Mouse (Mus musculus): ENCODE results near the gene Sgms2. TPM values are rescaled to one million over a fixed set of nuclear protein-coding genes. Genes with fewer than 3 reads are reported as not detected.

Gene Sgms2
- polyA plus RNA-seq, 1 experiment = 4.2 TPM

DNA sequence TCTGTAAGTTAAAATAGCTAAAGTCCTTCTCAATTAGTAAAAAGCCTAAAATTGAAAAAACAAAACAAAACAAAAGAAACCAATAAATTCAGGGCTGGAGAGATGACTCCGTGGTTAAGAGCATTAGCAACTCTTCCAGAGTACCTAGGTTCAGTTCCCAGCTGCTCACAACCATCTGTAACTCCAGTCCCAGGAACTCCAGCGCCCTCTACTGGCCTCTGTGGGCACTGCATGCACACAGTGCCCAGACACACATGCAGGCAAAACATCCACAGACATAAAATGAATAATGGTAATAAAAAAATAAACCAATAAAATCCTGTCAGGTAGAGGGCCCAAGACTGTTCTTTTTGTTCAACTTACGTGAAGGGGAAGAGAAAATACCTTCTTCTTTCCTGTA, 10.6 kb downstream of the Sgms2 start:
- H3K36me3 ChIP-seq (ENCODE audit: control insufficient read depth, insufficient read depth) = no peaks in the 10 kb centered on the region
- H3ac ChIP-seq (ENCODE audit: control insufficient read depth, insufficient read length) = no peak overlapping the region
- H3K79me2 ChIP-seq (ENCODE audit: control insufficient read depth, insufficient read depth) = peaks cover 4% of the 10 kb centered on the region
- no peak overlapping the region for H3K4me3 ChIP-seq
- H3K27me3 ChIP-seq (ENCODE audit: control insufficient read depth, insufficient read depth, insufficient read length) = no peaks in the 10 kb centered on the region
- no peak overlapping the region for H3K4me2 ChIP-seq (ENCODE audit: low read depth)
- no peak for TF ChIP-seq MYOD1 (IDR thresholded peaks at IDR 0.05; ENCODE audit: control insufficient read depth in 1 of 3, insufficient read length in 2 of 3, low read depth in 2 of 3)
- no peak for TF ChIP-seq CEBPB (IDR thresholded peaks at IDR 0.05; ENCODE audit: insufficient read depth, poor library complexity, severe bottlenecking)
- no peak for TF ChIP-seq REST (IDR thresholded peaks at IDR 0.05; ENCODE audit: insufficient read depth, insufficient read length)
- no peak for TF ChIP-seq TCF12 (IDR thresholded peaks at IDR 0.05; ENCODE audit: insufficient read depth, poor library complexity, severe bottlenecking)
- TF ChIP-seq E2F4 (IDR thresholded peaks at IDR 0.05; ENCODE audit: insufficient read depth) = no peak
- TF ChIP-seq MAX (IDR thresholded peaks at IDR 0.05; ENCODE audit: low read depth) = no peak
- no peak for TF ChIP-seq USF1 (IDR thresholded peaks at IDR 0.05; ENCODE audit: low read depth)
- TF ChIP-seq POLR2A (IDR thresholded peaks at IDR 0.05; ENCODE audit: insufficient read length, low read depth) = no peak
- TF ChIP-seq TCF3 (IDR thresholded peaks at IDR 0.05; ENCODE audit: insufficient read length, low read depth) = no peak
- TF ChIP-seq MYOG (IDR thresholded peaks at IDR 0.05; ENCODE audit: control insufficient read depth in 1 of 3, insufficient read depth in 1 of 3, insufficient read length in 2 of 3, low read depth in 2 of 3) = no peak

DNA sequence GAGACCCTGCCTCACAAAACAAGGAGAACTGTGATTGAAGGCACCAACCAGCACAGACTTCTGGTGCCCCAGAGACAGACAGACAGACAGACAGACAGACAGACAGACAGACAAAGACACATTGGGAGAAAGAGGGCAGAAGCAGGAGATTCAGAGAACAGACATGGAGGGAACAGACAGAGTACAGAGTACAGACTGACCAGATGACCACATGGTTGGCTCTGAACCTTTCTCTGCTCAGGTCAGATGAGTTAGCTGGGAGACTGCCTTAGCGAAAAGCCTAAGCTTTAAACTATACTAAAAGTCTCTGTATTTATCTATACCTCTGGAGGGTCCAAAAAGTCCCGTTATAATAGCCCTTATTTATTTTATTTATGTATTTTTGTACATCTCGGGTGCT, 11.8 kb downstream of the Sgms2 start:
- Histone ChIP-seq H3K4me3 (no peak overlapping the region), H3K27me3 (ENCODE audit: control insufficient read depth, insufficient read depth, insufficient read length) (no peaks in the 10 kb centered on the region), H3K79me2 (ENCODE audit: control insufficient read depth, insufficient read depth) (no peaks in the 10 kb centered on the region), H3K36me3 (ENCODE audit: control insufficient read depth, insufficient read depth) (no peaks in the 10 kb centered on the region), H3ac (ENCODE audit: control insufficient read depth, insufficient read length) (no peak overlapping the region), H3K4me2 (ENCODE audit: low read depth) (no peak overlapping the region)
- TF ChIP-seq REST (IDR thresholded peaks at IDR 0.05; ENCODE audit: insufficient read depth, insufficient read length) (no peak), CEBPB (IDR thresholded peaks at IDR 0.05; ENCODE audit: insufficient read depth, poor library complexity, severe bottlenecking) (no peak), MAX (IDR thresholded peaks at IDR 0.05; ENCODE audit: low read depth) (no peak), SRF (IDR thresholded peaks at IDR 0.05; ENCODE audit: control insufficient read depth, insufficient read length, low read depth) (no peak), TCF3 (IDR thresholded peaks at IDR 0.05; ENCODE audit: insufficient read length, low read depth) (no peak), TCF12 (IDR thresholded peaks at IDR 0.05; ENCODE audit: insufficient read depth, poor library complexity, severe bottlenecking) (no peak), MYOG (IDR thresholded peaks at IDR 0.05; ENCODE audit: control insufficient read depth in 1 of 3, insufficient read depth in 1 of 3, insufficient read length in 2 of 3, low read depth in 2 of 3) (no peak), E2F4 (IDR thresholded peaks at IDR 0.05; ENCODE audit: insufficient read depth) (no peak), MYOD1 (IDR thresholded peaks at IDR 0.05; ENCODE audit: control insufficient read depth in 1 of 3, insufficient read length in 2 of 3, low read depth in 2 of 3) (no peak), POLR2A (IDR thresholded peaks at IDR 0.05; ENCODE audit: insufficient read length, low read depth) (no peak), POLR2AphosphoS2 (IDR thresholded peaks at IDR 0.05; ENCODE audit: insufficient read length, low read depth) (no peak), USF1 (IDR thresholded peaks at IDR 0.05; ENCODE audit: low read depth) (no peak)

DNA sequence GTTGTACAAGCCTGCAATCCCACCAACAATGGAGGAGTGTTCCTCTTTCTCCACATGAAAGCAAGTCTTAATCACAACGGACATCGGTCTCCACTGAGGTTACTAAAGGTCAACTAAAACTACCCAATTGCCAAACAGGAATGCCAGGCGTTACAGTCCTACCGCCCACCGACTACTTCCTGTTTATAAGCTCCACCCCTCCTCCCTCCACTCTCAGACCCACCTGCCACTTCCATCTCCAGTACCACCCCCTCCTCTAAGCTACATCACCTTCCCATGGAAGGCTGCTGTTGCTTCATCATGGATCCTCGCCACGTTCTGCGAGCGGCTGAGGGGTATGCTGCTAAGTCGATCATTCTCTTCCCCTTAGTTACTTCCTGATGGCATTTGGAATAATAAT, 15.2 kb downstream of the Sgms2 start:
- no peak overlapping the region for H3K4me3 ChIP-seq
- no peak for TF ChIP-seq MYOD1 (IDR thresholded peaks at IDR 0.05; ENCODE audit: control insufficient read depth in 1 of 3, insufficient read length in 2 of 3, low read depth in 2 of 3)
- no peak for TF ChIP-seq MYOG (IDR thresholded peaks at IDR 0.05; ENCODE audit: control insufficient read depth in 1 of 3, insufficient read depth in 1 of 3, insufficient read length in 2 of 3, low read depth in 2 of 3)
- no peak for TF ChIP-seq CEBPB (IDR thresholded peaks at IDR 0.05; ENCODE audit: insufficient read depth, poor library complexity, severe bottlenecking)
- no peak for TF ChIP-seq POLR2AphosphoS2 (IDR thresholded peaks at IDR 0.05; ENCODE audit: insufficient read length, low read depth)
- no peak for TF ChIP-seq TCF12 (IDR thresholded peaks at IDR 0.05; ENCODE audit: insufficient read depth, poor library complexity, severe bottlenecking)
- TF ChIP-seq SRF (IDR thresholded peaks at IDR 0.05; ENCODE audit: control insufficient read depth, insufficient read length, low read depth) = no peak
- TF ChIP-seq MAX (IDR thresholded peaks at IDR 0.05; ENCODE audit: low read depth) = no peak
- H3K27me3 ChIP-seq (ENCODE audit: control insufficient read depth, insufficient read depth, insufficient read length) = no peaks in the 10 kb centered on the region
- H3K4me2 ChIP-seq (ENCODE audit: low read depth) = no peak overlapping the region
- no peak overlapping the region for H3ac ChIP-seq (ENCODE audit: control insufficient read depth, insufficient read length)
- H3K36me3 ChIP-seq (ENCODE audit: control insufficient read depth, insufficient read depth) = no peaks in the 10 kb centered on the region
- H3K79me2 ChIP-seq (ENCODE audit: control insufficient read depth, insufficient read depth) = no peaks in the 10 kb centered on the region

DNA sequence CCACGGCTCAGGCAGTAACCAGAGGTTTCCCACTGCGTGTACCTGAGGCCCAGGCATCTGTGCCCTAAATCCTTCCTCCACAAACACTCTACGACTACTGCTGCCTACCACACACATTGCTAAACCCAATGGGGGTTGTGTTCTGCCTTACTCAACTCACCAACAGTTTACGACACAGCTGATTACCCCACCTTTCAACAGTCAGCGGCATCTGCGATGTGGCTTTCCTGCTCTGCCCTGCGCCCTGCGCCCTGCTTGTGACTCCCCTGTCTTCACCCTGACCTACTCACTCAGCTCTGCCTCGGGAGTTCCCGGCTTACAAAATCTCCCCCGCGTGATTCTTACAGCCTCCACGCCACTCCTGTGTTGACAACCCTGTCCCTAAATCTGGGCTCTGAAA, 16.7 kb downstream of the Sgms2 start:
- H3K79me2 ChIP-seq (ENCODE audit: control insufficient read depth, insufficient read depth) = no peaks in the 10 kb centered on the region
- H3ac ChIP-seq (ENCODE audit: control insufficient read depth, insufficient read length) = no peak overlapping the region
- no peak overlapping the region for H3K4me2 ChIP-seq (ENCODE audit: low read depth)
- no peaks in the 10 kb centered on the region for H3K27me3 ChIP-seq (ENCODE audit: control insufficient read depth, insufficient read depth, insufficient read length)
- H3K4me3 ChIP-seq = no peak overlapping the region
- TF ChIP-seq E2F4 (IDR thresholded peaks at IDR 0.05; ENCODE audit: insufficient read depth) (no peak), USF1 (IDR thresholded peaks at IDR 0.05; ENCODE audit: low read depth) (no peak), CEBPB (IDR thresholded peaks at IDR 0.05; ENCODE audit: insufficient read depth, poor library complexity, severe bottlenecking) (no peak), REST (IDR thresholded peaks at IDR 0.05; ENCODE audit: insufficient read depth, insufficient read length) (no peak), TCF12 (IDR thresholded peaks at IDR 0.05; ENCODE audit: insufficient read depth, poor library complexity, severe bottlenecking) (no peak), MYOD1 (IDR thresholded peaks at IDR 0.05; ENCODE audit: control insufficient read depth in 1 of 3, insufficient read length in 2 of 3, low read depth in 2 of 3) (no peak), MAX (IDR thresholded peaks at IDR 0.05; ENCODE audit: low read depth) (no peak), POLR2A (IDR thresholded peaks at IDR 0.05; ENCODE audit: insufficient read length, low read depth) (no peak), POLR2AphosphoS2 (IDR thresholded peaks at IDR 0.05; ENCODE audit: insufficient read length, low read depth) (no peak), TCF3 (IDR thresholded peaks at IDR 0.05; ENCODE audit: insufficient read length, low read depth) (no peak), MYOG (IDR thresholded peaks at IDR 0.05; ENCODE audit: control insufficient read depth in 1 of 3, insufficient read depth in 1 of 3, insufficient read length in 2 of 3, low read depth in 2 of 3) (no peak), SRF (IDR thresholded peaks at IDR 0.05; ENCODE audit: control insufficient read depth, insufficient read length, low read depth) (no peak)
- H3K36me3 ChIP-seq (ENCODE audit: control insufficient read depth, insufficient read depth) = no peaks in the 10 kb centered on the region

DNA sequence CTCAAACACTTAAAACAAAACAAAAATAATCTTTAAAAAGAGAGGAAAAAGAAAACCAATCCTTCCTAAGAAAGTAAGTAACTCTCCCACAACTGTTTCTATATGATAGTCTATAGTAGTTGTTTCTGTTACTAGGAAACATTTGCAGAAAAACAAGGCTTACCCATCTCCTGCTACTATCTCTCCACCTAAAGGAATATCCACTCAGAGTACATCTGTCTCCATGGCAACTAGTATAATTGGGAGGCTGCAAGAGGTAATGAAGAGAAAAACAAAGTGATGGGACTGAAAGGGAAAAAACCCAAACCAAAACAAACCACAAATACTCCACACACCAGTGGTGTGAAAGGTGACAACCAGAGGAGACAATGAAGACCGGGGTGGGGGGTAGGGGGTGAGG, 17.7 kb downstream of the Sgms2 start:
- Histone ChIP-seq H3K36me3 (ENCODE audit: control insufficient read depth, insufficient read depth) (no peaks in the 10 kb centered on the region), H3ac (ENCODE audit: control insufficient read depth, insufficient read length) (no peak overlapping the region), H3K79me2 (ENCODE audit: control insufficient read depth, insufficient read depth) (no peaks in the 10 kb centered on the region), H3K4me3 (no peak overlapping the region), H3K4me2 (ENCODE audit: low read depth) (no peak overlapping the region), H3K27me3 (ENCODE audit: control insufficient read depth, insufficient read depth, insufficient read length) (no peaks in the 10 kb centered on the region)
- TF ChIP-seq POLR2A (IDR thresholded peaks at IDR 0.05; ENCODE audit: insufficient read length, low read depth) (no peak), USF1 (IDR thresholded peaks at IDR 0.05; ENCODE audit: low read depth) (no peak), MAX (IDR thresholded peaks at IDR 0.05; ENCODE audit: low read depth) (no peak), POLR2AphosphoS2 (IDR thresholded peaks at IDR 0.05; ENCODE audit: insufficient read length, low read depth) (no peak), MYOD1 (IDR thresholded peaks at IDR 0.05; ENCODE audit: control insufficient read depth in 1 of 3, insufficient read length in 2 of 3, low read depth in 2 of 3) (no peak), MYOG (IDR thresholded peaks at IDR 0.05; ENCODE audit: control insufficient read depth in 1 of 3, insufficient read depth in 1 of 3, insufficient read length in 2 of 3, low read depth in 2 of 3) (no peak), TCF3 (IDR thresholded peaks at IDR 0.05; ENCODE audit: insufficient read length, low read depth) (no peak), CEBPB (IDR thresholded peaks at IDR 0.05; ENCODE audit: insufficient read depth, poor library complexity, severe bottlenecking) (no peak), SRF (IDR thresholded peaks at IDR 0.05; ENCODE audit: control insufficient read depth, insufficient read length, low read depth) (no peak), TCF12 (IDR thresholded peaks at IDR 0.05; ENCODE audit: insufficient read depth, poor library complexity, severe bottlenecking) (no peak)
